Mouse (Mus musculus): Measurements from ENCODE around the gene Gm5244. TPM values are rescaled to one million over a fixed set of nuclear protein-coding genes. Genes with fewer than 3 reads are reported as not detected.

Gene Gm5244
- total RNA-seq, 2 experiments from 2014 or later = not detected

Other genes starting within 250 kb of the Gm5244 start
- gene Gm4952, start 246.7 kb upstream of the Gm5244 start, total RNA-seq (2021) = not detected
- under 1 TPM; 0.20 to 0.36 TPM for gene Glyat, start 213.4 kb upstream of the Gm5244 start, total RNA-seq (2021)
- not detected for gene Olfr1442, start 176.2 kb upstream of the Gm5244 start, total RNA-seq (2021)
- not detected for gene Olfr1443, start 168.6 kb upstream of the Gm5244 start, total RNA-seq (2021)
- gene Keg1, start 150.9 kb upstream of the Gm5244 start, total RNA-seq (2021) = not detected
- 1 to 10 TPM; 2.7 to 3.1 TPM for gene Cntf, start 81.0 kb upstream of the Gm5244 start, total RNA-seq (2021)
- gene Zfp91, start 50.6 kb upstream of the Gm5244 start, total RNA-seq (2021) = 10 to 100 TPM; 84.6 to 90.8 TPM
- gene Lpxn, start 50.5 kb upstream of the Gm5244 start, total RNA-seq (2021) = 1 to 10 TPM; 1.0 to 1.9 TPM
- not detected for gene Olfr1444, start 10.6 kb downstream of the Gm5244 start, total RNA-seq (2021)
- not detected for gene Olfr1445, start 37.2 kb downstream of the Gm5244 start, total RNA-seq (2021)
- not detected for gene Olfr1446, start 46.8 kb downstream of the Gm5244 start, total RNA-seq (2021)
- gene Olfr1447, start 57.1 kb downstream of the Gm5244 start, total RNA-seq (2021) = not detected
- not detected for gene Olfr1448, start 77.7 kb downstream of the Gm5244 start, total RNA-seq (2021)
- gene Olfr1449, start 84.2 kb downstream of the Gm5244 start, total RNA-seq (2021) = not detected
- not detected for gene Olfr1450, start 103.6 kb downstream of the Gm5244 start, total RNA-seq (2021)
- gene Olfr1451, start 148.3 kb downstream of the Gm5244 start, total RNA-seq (2021) = not detected
- not detected for gene Olfr1453, start 181.6 kb downstream of the Gm5244 start, total RNA-seq (2021)
- gene Olfr1454, start 213.9 kb downstream of the Gm5244 start, total RNA-seq (2021) = not detected

Data from layer of hippocampus, adult 18-20 months (tissue).